Mouse (Mus musculus) spleen, adult 2 months (tissue): ENCODE data around the gene Tmprss13. TPM values are rescaled to one million over a fixed set of nuclear protein-coding genes. Genes with fewer than 3 reads are reported as not detected.

Experiments
- DNase-seq, 2 experiments: peaks; one replicate each; pipeline versions ENCODE4 v3.0.0 to v3.0.0-alpha.2; 2012 to 2021; ENCODE audit warnings: low spot score in 2 of 2, low read depth in 1 of 2
- H3K27ac ChIP-seq: fragments of 200-500 bp; 2 replicates; pipeline ENCODE4 v1.5.1; 2012; ENCODE audit warnings: low read length, inconsistent platforms; ENCODE audit not compliant: insufficient read depth
- H3K27me3 ChIP-seq: fragments of 200-500 bp; 2 replicates; pipeline ENCODE4 v1.6.1; 2012; ENCODE audit warnings: mild to moderate bottlenecking, moderate library complexity, low read length, inconsistent platforms; ENCODE audit not compliant: control insufficient read depth, insufficient read depth
- H3K36me3 ChIP-seq: fragments of 200-500 bp; 2 replicates; pipeline ENCODE4 v1.6.1; 2012; ENCODE audit warnings: mild to moderate bottlenecking, low read length, inconsistent platforms; ENCODE audit not compliant: control insufficient read depth, insufficient read depth
- H3K4me1 ChIP-seq: fragments of 200-500 bp; 2 replicates; pipeline ENCODE4 v1.6.1; 2011; ENCODE audit warnings: inconsistent platforms; ENCODE audit not compliant: control insufficient read depth, insufficient read depth, insufficient read length
- H3K4me3 ChIP-seq: fragments of 200-500 bp; 2 replicates; pipeline ENCODE4 v1.5.1; 2011; ENCODE audit warnings: mild to moderate bottlenecking, inconsistent platforms; ENCODE audit not compliant: insufficient read depth, insufficient read length; ENCODE audit errors: extremely low read depth
- CTCF ChIP-seq: fragments of 200-500 bp; IDR thresholded peaks from 2 replicates; pipeline ENCODE4 v1.5.1; 2011; ENCODE audit warnings: mild to moderate bottlenecking, inconsistent platforms; ENCODE audit not compliant: insufficient read depth, insufficient read length, insufficient replicate concordance; ENCODE audit errors: extremely low read depth
- POLR2A ChIP-seq: fragments of 200-500 bp; IDR thresholded peaks from 2 replicates; pipeline ENCODE4 v1.6.1; 2011; ENCODE audit warnings: low read depth, low read length, inconsistent platforms
- WGBS: fragments of 180-500 bp; shearing (Covaris S2); methylation state at CpG from one replicate; pipeline ENCODE4 v1.1.7; 2018; 5-methylcytosine and 5-hydroxymethylcytosine counted together
- polyA plus RNA-seq: library from polyadenylated mRNA; depleted of rRNA; stranded (reverse); fragments of >200 nt; gene quantifications from 2 replicates; pipeline ENCODE4 v1.2.3, GENCODE M21; 2012

Gene Tmprss13
- polyA plus RNA-seq, 1 experiment, result 0.20 TPM

DNA sequence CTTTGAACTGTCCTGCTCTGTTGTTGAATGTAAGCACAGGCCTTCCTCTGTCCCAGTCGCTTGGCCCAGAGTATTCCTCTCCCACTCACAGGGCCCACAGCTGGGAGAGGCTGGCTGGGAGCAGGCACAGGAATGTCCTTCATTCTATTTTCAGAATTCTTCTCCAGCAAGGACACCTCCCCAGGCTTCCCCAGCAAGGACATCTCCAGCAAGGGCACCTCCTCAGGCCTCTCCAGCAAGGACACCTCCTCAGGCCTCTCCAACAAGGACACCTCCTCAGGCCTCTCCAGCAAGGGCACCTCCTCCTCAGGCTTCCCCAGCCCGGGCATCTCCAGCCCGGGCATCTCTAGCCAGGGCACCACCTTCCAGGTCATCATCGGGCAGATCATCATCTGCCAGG, 9.4 kb downstream of the Tmprss13 start:
- H3K4me1 ChIP-seq, result peaks cover 8% of the 10 kb centered on the region; the same call in 1 of the 2 replicates
- DNase-seq, result no peak
- no peaks in the 10 kb centered on the region for H3K27me3 ChIP-seq
- WGBS, result 86% methylated on average over 4 of the region's 4 CpGs
- H3K36me3 ChIP-seq, result no peaks in the 10 kb centered on the region
- no peak overlapping the region for H3K27ac ChIP-seq
- no peak overlapping the region for H3K4me3 ChIP-seq
- no peak for TF ChIP-seq CTCF

DNA sequence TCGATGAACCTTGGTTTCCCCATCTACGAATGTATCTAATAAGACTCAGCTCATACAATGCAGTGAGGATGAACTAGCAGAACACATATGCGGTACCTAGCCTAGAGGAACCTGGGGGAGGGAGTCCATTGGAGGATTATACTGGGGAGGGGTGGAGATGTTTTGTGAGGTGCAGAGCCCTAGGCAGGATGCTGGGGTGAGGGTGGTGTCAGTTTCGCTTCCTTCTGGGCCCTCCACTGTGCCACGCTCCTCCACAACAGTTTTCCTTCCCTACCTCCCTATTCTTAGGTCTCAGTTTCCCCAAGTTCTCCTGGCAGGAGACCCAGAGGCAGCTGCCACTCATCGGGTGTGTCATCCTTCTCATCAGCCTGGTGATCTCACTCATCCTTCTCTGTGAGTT, 10.7 kb downstream of the Tmprss13 start:
- no peak for DNase-seq
- H3K27ac ChIP-seq, result no peak overlapping the region
- TF ChIP-seq CTCF, result no peak
- no peak for TF ChIP-seq POLR2A
- no peaks in the 10 kb centered on the region for H3K36me3 ChIP-seq
- no peaks in the 10 kb centered on the region for H3K27me3 ChIP-seq
- H3K4me1 ChIP-seq, result peaks cover 8% of the 10 kb centered on the region; the same call in 1 of the 2 replicates
- no peak overlapping the region for H3K4me3 ChIP-seq
- WGBS, result 59% methylated on average over 6 of the region's 6 CpGs

DNA sequence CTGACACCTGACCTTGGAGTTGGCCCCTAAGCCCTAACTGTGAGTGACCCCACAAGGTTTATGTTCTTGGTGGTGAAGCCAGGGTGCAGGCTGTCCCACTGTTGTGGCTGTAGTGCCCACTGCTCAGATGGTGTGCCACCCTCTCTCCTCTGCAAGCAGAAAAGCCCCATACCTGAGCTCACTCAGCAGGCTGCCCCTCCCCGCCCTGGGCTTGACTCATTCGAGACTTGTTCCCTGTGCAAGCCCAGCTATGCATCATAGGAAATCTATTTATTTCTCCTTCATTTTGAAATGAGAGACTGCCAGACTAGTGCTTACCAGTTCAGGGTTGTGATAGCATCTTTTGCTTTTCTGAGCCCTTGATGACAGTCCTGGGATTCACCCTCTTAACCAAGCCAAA, 18.5 kb downstream of the Tmprss13 start:
- H3K27ac ChIP-seq, result no peak overlapping the region
- TF ChIP-seq POLR2A (no peak), CTCF (no peak)
- DNase-seq, result no peak
- no peaks in the 10 kb centered on the region for H3K36me3 ChIP-seq
- H3K4me3 ChIP-seq, result no peak overlapping the region
- no peaks in the 10 kb centered on the region for H3K27me3 ChIP-seq
- no peaks in the 10 kb centered on the region for H3K4me1 ChIP-seq
- WGBS, result 71% methylated on average over 2 of the region's 2 CpGs

DNA sequence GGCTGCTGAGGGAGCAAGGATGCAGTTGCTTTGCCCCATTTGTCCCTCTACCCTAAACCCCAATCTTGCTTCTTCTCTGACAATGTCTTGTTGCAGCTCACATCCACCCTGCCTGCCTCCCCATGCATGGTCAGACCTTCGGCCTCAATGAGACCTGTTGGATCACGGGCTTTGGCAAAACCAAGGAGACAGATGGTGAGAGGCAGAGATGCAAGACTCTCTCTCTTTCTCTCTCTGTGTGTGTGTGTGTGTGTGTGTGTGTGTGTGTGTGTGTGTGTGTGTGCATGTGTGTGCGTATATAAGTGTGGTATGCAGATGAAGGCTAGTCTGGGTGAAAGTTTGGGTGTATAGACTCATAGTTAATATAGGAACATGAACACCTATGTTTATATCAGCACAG, 24.2 kb downstream of the Tmprss13 start:
- Histone ChIP-seq H3K36me3 (no peaks in the 10 kb centered on the region), H3K4me1 (no peaks in the 10 kb centered on the region), H3K27me3 (no peaks in the 10 kb centered on the region), H3K4me3 (no peak overlapping the region), H3K27ac (no peak overlapping the region)
- DNase-seq, result no peak
- no peak for TF ChIP-seq CTCF
- TF ChIP-seq POLR2A, result no peak
- 89% methylated on average over 3 of the region's 3 CpGs for WGBS

DNA sequence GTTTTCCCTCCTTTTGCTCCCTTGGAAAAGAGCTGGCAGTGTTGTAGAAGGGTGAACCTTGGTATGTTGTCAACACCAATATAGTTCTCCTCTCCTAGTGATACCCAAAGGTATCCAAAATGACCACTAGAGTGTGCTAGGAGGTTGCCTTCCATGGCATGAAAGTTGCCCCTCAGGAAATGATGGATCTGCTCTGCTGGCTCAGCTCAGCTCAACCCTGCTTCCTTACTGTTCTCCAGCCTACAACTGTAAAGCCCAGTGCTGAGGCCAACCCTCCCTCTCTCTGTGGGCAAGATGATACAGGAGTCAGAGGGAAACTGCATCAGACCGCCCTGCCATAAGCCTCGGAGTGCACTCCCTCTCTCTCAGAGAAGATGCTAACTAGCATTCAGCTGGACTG, 26.6 kb downstream of the Tmprss13 start:
- 74% methylated on average over 2 of the region's 2 CpGs for WGBS
- Histone ChIP-seq H3K27me3 (no peaks in the 10 kb centered on the region), H3K36me3 (no peaks in the 10 kb centered on the region), H3K4me3 (no peak overlapping the region), H3K4me1 (no peaks in the 10 kb centered on the region), H3K27ac (no peak overlapping the region)
- no peak for DNase-seq
- TF ChIP-seq POLR2A (no peak), CTCF (no peak)

DNA sequence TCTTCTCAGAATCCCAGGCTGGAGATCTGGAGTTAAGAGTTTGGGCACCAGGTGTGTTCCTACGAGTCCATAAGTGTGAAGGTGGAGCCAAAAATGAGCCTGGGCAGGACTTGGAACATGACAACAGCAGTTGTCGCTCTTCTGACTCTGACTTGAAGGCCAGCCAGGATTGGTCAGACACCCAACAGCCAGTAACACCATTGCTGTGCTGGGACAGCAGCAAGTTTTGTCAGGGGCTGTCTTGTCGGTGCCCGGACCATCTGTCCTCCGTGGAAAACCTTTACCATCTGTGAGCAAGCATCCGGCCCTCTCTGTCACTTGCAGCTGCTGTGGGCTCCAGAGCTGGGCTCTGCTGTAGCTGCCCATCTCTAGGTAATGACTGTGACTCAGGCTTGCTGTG, 27.4 kb downstream of the Tmprss13 start:
- no peak for DNase-seq
- Histone ChIP-seq H3K27me3 (no peaks in the 10 kb centered on the region), H3K4me1 (no peaks in the 10 kb centered on the region), H3K27ac (no peak overlapping the region), H3K4me3 (no peak overlapping the region), H3K36me3 (no peaks in the 10 kb centered on the region)
- TF ChIP-seq CTCF (no peak), POLR2A (no peak)
- WGBS, result 76% methylated on average over 6 of the region's 6 CpGs

DNA sequence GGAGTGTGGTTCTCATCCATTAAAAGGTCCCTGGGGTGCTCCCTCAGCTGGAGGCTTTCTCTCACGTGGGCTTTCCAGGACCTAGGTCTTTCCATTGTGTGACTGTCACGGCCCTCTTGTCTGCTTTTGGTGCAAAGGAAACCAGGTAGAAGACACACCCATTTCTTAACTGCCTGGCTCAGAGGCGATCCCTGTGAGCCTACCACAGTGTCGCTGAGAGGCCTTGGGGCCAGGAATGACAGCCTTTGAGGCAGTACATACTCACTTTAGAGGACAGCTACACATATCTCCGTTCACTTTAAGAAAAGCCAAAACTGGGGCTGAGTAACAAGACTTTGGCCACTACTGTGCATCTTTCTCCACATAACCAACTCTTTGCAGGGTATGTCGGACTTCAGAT, 29.7 kb downstream of the Tmprss13 start:
- 83% methylated on average over 6 of the region's 6 CpGs for WGBS
- H3K27ac ChIP-seq, result no peak overlapping the region
- H3K27me3 ChIP-seq, result no peaks in the 10 kb centered on the region
- no peaks in the 10 kb centered on the region for H3K36me3 ChIP-seq
- DNase-seq, result no peak
- no peaks in the 10 kb centered on the region for H3K4me1 ChIP-seq
- TF ChIP-seq POLR2A (no peak), CTCF (no peak)
- no peak overlapping the region for H3K4me3 ChIP-seq
